Mouse (Mus musculus) ES-E14 (cell line): ENCODE results near the gene Pcnp.

Experiments
- CHD2 ChIP-seq: IDR thresholded peaks from 2 replicates; pipeline ENCODE4 v1.6.1; 2014; ENCODE audit warnings: mild to moderate bottlenecking, low read depth, low read length, inconsistent platforms
- HCFC1 ChIP-seq: IDR thresholded peaks from 2 replicates; pipeline ENCODE4 v1.6.1; 2012; ENCODE audit warnings: low read length, inconsistent platforms, borderline replicate concordance; ENCODE audit not compliant: insufficient read depth
- MAFK ChIP-seq: IDR thresholded peaks from 2 replicates; pipeline ENCODE4 v1.6.1; 2014; ENCODE audit warnings: mild to moderate bottlenecking, low read depth, low read length, inconsistent platforms; ENCODE audit not compliant: insufficient read depth
- ZC3H11A ChIP-seq: IDR thresholded peaks from 2 replicates; pipeline ENCODE4 v1.6.1; 2012; ENCODE audit warnings: low read depth, mild to moderate bottlenecking, inconsistent platforms, low read length, borderline replicate concordance
- ZNF384 ChIP-seq: IDR thresholded peaks from 2 replicates; pipeline ENCODE4 v1.6.1; 2012; ENCODE audit warnings: low read depth, low read length, inconsistent platforms

GRCm38 (mm10) chr16:56071317-56072232 is 42.0 kb upstream of the Pcnp start:
- TF ChIP-seq ZNF384 (no peak), CHD2 (no peak), MAFK (no peak), ZC3H11A (no peak), HCFC1 (no peak)
